Mouse (Mus musculus) E14TG2a.4 (cell line): ENCODE data around the gene Ifi207.

Source experiments
- CTCF ChIP-seq: conservative IDR thresholded peaks from 2 replicates; pipeline ENCODE4 v1.5.1; 2014; ENCODE audit warnings: low read length
- NANOG ChIP-seq: IDR thresholded peaks from 2 replicates; pipeline ENCODE4 v1.6.1; 2014; ENCODE audit warnings: borderline replicate concordance, low read length, mixed read lengths
- POU5F1 ChIP-seq: IDR thresholded peaks from 2 replicates; pipeline ENCODE4 v1.6.1; 2014; ENCODE audit warnings: low read length, borderline replicate concordance

DNA sequence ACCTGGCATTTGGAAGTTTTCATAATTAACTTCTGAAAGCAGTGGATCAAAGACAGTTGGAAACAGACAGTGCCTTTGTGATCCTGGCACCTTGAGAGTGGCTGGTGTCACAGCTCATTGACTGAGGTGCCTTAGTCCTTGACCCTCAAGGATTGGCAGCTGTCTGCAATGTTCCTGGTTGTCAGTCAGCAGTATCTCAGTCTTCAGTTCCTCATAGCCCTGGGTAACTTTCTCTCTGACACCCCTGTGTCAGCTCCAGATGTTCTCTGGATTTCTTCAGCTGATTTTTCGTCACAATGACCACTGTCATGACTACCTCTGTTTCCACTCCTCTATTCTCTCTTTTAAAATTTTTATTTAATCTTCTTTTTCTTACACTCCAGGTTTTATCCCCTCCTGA is 715 bp upstream of the Ifi207 start:
- no peak for TF ChIP-seq CTCF
- no peak for TF ChIP-seq POU5F1
- no peak for TF ChIP-seq NANOG
